Mouse (Mus musculus) heart, embryonic 12.5 days (tissue): ENCODE data around the gene Ptprk. TPM values are rescaled to one million over a fixed set of nuclear protein-coding genes. Genes with fewer than 3 reads are reported as not detected.

Experiments used
- ATAC-seq: fragments of 200-750 bp; cut with Nextera tagmentation; 2 replicates; pipeline ENCODE4 v1.8.0; 2017; ENCODE audit warnings: moderate TSS enrichment, moderate library complexity; ENCODE audit not compliant: insufficient number of reproducible peaks, low FRiP score
- H3K27ac ChIP-seq: fragments of 300-500 bp; sonication (generic); 2 replicates; pipeline ENCODE4 v1.5.1; 2016; ENCODE audit warnings: mild to moderate bottlenecking, moderate library complexity; ENCODE audit not compliant: poor library complexity, severe bottlenecking
- H3K27me3 ChIP-seq: fragments of 300-500 bp; sonication (generic); replicated peaks from 2 replicates; pipeline ENCODE4 v1.6.1; 2016; ENCODE audit warnings: mild to moderate bottlenecking, moderate library complexity
- H3K36me3 ChIP-seq: fragments of 300-500 bp; sonication (generic); 2 replicates; pipeline ENCODE4 v1.6.1; 2016; ENCODE audit warnings: mild to moderate bottlenecking, moderate library complexity
- H3K4me1 ChIP-seq: fragments of 300-500 bp; sonication (generic); replicated peaks from 2 replicates; pipeline ENCODE4 v1.6.1; 2016; ENCODE audit warnings: mild to moderate bottlenecking
- H3K4me2 ChIP-seq: fragments of 300-500 bp; sonication (generic); 2 replicates; pipeline ENCODE4 v1.6.1; 2016; ENCODE audit warnings: mild to moderate bottlenecking, moderate library complexity
- H3K4me3 ChIP-seq: fragments of 300-500 bp; sonication (generic); 2 replicates; pipeline ENCODE4 v1.5.1; 2016; ENCODE audit warnings: mild to moderate bottlenecking
- H3K9ac ChIP-seq: fragments of 300-500 bp; sonication (generic); 2 replicates; pipeline ENCODE4 v1.6.1; 2016; ENCODE audit warnings: mild to moderate bottlenecking, moderate library complexity
- H3K9me3 ChIP-seq: fragments of 300-500 bp; sonication (generic); replicated peaks from 2 replicates; pipeline ENCODE4 v1.6.1; 2016; ENCODE audit warnings: mild to moderate bottlenecking, moderate library complexity
- WGBS: fragments of 180-500 bp; shearing (Covaris S2); methylation state at CpG from one replicate; pipeline ENCODE4 v1.1.7; 2016; 5-methylcytosine and 5-hydroxymethylcytosine counted together
- polyA plus RNA-seq: library from polyadenylated mRNA; unstranded; fragments of >200 nt; fragmentation: Nextera tagmentation; extraction: Ambion mirVana; gene quantifications from 2 replicates; pipeline ENCODE4 v1.2.1, GENCODE M21; 2016

Gene Ptprk
- polyA plus RNA-seq, 1 experiment from 2014 or later: 43.7 TPM

DNA sequence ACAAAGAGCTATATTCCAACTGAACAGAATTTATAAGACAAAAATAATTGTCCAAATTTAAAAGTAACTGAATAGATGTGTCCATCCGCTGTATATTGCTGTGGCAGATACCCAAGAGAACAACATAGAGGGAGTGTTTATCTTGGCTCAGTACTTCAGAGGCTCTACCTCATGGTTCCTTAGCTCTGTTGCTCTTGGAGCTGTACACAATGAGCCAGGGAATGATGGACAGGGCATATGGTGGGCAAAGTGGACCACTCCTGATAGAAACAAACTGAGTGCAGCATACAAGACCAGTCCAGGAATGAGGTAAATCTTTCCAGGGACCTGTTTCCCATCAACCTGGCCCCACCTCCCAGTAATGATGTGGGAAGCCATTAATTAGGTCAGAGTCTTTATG lies 468.1 kb downstream of the Ptprk start:
- Histone ChIP-seq H3K4me3 (no peak overlapping the region), H3K27ac (no peak overlapping the region)
- WGBS: 70% methylated on average over 1 of the region's 1 CpGs

DNA sequence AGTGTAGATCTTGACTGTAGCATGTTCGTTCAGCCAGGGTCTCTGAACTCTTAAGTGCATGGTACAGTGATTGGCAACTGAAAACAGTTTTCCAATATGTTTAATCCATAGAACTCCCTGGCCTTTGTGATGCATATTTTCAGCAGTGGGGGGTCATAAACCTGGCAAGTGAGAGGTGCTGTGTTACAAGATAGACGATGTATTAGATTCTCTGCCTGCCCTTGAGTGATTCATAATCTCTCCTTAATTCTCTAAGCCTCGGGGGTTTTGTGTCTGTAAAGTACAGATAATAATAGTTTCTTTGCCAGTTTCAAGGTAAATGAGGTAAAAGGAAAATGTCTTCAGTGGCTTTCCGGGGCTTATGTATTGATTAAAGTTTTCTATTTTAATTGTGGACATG lies 475.9 kb downstream of the Ptprk start:
- H3K27me3 ChIP-seq: no peaks in the 10 kb centered on the region
- no peaks in the 10 kb centered on the region for H3K9me3 ChIP-seq
- no peak overlapping the region for H3K9ac ChIP-seq
- 57% methylated on average over 4 of the region's 4 CpGs for WGBS
- ATAC-seq: no peak
- no peak overlapping the region for H3K27ac ChIP-seq
- H3K4me2 ChIP-seq: no peak overlapping the region
- H3K4me1 ChIP-seq: no peaks in the 10 kb centered on the region
- H3K4me3 ChIP-seq: no peak overlapping the region
- H3K36me3 ChIP-seq: no peaks in the 10 kb centered on the region

More for the DNA sequence above, 468.1 kb downstream of the Ptprk start:
- no peak overlapping the region for H3K4me2 ChIP-seq
- no peaks in the 10 kb centered on the region for H3K27me3 ChIP-seq
- no peak overlapping the region for H3K9ac ChIP-seq
- peak; percentile 75 for ATAC-seq
- H3K9me3 ChIP-seq: no peaks in the 10 kb centered on the region
- no peaks in the 10 kb centered on the region for H3K36me3 ChIP-seq
- no peaks in the 10 kb centered on the region for H3K4me1 ChIP-seq

DNA sequence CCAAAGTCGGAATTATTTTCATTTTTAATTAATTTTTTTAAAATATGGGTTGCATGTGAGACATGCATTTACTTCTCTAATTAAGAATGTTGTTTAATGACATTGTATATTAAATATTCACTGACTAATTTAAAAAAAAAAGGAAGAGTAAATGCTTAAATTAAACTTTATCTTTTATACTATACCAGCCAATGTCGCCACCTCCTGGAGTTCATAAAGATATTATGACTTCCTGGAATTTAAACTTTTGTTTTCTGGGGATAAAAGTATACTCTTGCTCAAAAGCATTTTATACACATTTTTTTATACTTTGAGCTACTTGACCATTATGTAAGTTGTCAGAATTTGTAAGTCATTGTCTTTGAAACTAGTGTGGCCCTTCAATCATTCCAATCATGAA lies 477.4 kb downstream of the Ptprk start:
- Histone ChIP-seq H3K36me3 (no peaks in the 10 kb centered on the region), H3K4me1 (no peaks in the 10 kb centered on the region), H3K4me2 (no peak overlapping the region), H3K27ac (no peak overlapping the region), H3K4me3 (no peak overlapping the region), H3K9ac (no peak overlapping the region), H3K27me3 (no peaks in the 10 kb centered on the region), H3K9me3 (no peaks in the 10 kb centered on the region)
- ATAC-seq: no peak
- WGBS: 90% methylated on average over 2 of the region's 2 CpGs

DNA sequence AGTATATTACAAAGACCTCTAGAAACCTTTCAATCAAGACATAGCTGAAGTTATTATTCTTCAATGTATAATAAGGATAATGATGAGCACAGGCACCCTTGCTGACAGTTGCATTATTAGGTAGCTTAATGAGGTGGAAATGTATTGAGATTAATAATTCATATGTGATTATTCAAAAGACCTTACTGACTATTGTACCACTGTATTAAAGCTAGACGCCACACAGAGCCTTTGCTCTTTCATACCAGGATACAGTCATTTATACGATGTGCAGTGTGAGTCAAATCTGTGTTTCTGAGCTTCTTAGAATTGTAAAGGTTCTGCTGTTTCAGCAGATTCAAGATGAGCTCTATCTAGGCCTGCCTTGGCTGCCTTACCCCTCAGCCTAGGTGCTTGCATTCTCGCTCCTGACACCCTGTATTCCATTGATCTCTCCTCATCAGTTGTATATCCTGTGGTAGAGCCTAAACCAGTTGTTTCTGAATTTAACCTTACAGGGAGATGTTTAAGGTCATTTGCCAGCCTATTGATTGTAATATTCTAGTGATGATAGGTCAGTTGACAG lies 489.6 kb downstream of the Ptprk start:
- Histone ChIP-seq H3K9ac (no peak overlapping the region), H3K4me3 (no peak overlapping the region)

DNA sequence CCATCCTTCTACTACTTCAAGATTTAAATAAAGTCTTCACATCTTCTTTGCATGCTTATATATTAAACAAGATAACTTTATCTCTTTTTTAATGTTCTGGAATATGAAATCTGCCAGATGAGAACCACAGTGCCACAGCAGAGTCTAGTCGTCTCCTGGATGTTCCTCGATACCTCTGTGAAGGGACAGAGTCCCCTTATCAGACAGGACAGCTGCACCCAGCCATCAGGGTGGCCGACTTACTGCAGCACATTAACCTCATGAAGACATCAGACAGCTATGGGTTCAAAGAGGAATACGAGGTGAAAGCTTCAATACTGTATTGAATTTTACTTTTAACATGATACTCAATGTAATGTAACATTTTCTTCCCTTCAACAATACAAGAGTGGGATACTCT lies 491.8 kb downstream of the Ptprk start:
- Histone ChIP-seq H3K27ac (no peak overlapping the region), H3K9ac (no peak overlapping the region), H3K36me3 (peaks cover 16% of the 10 kb centered on the region), H3K27me3 (no peaks in the 10 kb centered on the region), H3K4me2 (no peak overlapping the region), H3K4me3 (no peak overlapping the region), H3K4me1 (no peaks in the 10 kb centered on the region), H3K9me3 (no peaks in the 10 kb centered on the region)
- 65% methylated on average over 4 of the region's 4 CpGs for WGBS
- ATAC-seq: no peak

More for the DNA sequence above, 489.6 kb downstream of the Ptprk start:
- no peak for ATAC-seq
- Histone ChIP-seq H3K27me3 (no peaks in the 10 kb centered on the region), H3K4me1 (no peaks in the 10 kb centered on the region), H3K27ac (no peak overlapping the region), H3K9me3 (no peaks in the 10 kb centered on the region), H3K4me2 (no peak overlapping the region), H3K36me3 (peaks cover 11% of the 10 kb centered on the region)
- 80% methylated on average over 3 of the region's 3 CpGs for WGBS

DNA sequence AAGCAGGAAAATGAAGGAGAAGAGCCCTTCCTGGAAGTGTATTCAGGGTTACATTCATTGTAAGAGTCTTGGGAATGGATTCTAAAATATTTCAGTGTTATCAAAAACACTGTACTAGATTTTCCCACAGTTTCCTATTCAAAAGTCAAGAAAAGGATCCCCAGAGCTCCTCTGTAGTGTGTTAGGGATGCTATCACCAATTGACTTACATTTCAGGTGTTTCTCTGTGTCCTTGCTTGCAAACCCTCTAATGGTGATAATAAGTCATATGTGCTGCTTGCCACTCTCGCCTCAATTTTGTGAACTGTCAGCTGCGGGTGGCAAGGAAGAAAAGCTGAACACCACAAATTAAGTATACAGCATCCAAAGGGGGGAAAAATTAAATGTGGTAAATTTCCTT lies 492.2 kb downstream of the Ptprk start:
- WGBS: 82% methylated on average over 2 of the region's 2 CpGs
- H3K4me3 ChIP-seq: no peak overlapping the region
- no peaks in the 10 kb centered on the region for H3K27me3 ChIP-seq
- ATAC-seq: no peak
- peaks cover 16% of the 10 kb centered on the region for H3K36me3 ChIP-seq
- H3K27ac ChIP-seq: no peak overlapping the region
- H3K4me2 ChIP-seq: no peak overlapping the region
- no peaks in the 10 kb centered on the region for H3K9me3 ChIP-seq
- H3K9ac ChIP-seq: no peak overlapping the region
- H3K4me1 ChIP-seq: no peaks in the 10 kb centered on the region

DNA sequence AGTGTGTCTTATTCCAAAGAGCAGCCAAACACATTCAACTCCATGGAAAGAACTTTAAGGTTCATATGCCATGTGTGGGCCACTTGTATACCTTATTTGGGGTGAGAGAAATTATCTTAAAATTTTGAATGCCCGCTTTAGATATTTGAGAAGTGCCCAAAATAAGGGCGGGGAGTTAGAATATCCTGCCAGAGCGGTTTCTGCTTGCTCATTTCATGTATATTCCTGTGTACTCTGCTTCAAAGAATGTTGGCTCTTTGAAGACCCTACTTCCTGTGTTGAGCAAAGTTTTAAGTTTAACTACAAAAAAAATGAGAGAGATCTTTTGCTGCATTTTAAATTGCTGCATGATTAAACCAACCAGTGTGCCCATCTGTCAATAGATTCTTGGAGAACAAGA lies 492.8 kb downstream of the Ptprk start:
- Histone ChIP-seq H3K27me3 (no peaks in the 10 kb centered on the region), H3K27ac (no peak overlapping the region), H3K4me2 (no peak overlapping the region), H3K9ac (no peak overlapping the region), H3K4me1 (no peaks in the 10 kb centered on the region), H3K9me3 (no peaks in the 10 kb centered on the region), H3K36me3 (peaks cover 16% of the 10 kb centered on the region), H3K4me3 (no peak overlapping the region)
- 90% methylated on average over 3 of the region's 3 CpGs for WGBS
- no peak for ATAC-seq

DNA sequence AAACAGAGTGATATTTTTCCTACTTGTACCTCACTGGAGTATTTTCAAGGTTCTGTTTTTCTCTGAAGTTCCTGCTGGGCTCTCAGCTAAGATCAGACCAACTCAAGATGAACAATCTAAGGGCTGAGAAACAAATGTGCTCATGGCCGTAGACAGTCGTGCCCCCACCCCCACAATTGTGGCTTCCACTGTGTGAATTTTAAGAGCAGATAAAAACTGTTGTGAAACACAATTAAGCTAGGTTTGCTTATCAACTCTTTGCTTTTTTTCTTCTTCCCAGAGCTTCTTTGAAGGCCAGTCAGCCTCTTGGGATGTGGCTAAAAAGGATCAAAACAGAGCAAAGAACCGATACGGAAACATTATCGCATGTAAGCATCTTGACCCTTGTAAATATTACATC lies 493.4 kb downstream of the Ptprk start:
- WGBS: 70% methylated on average over 5 of the region's 5 CpGs
- Histone ChIP-seq H3K27me3 (no peaks in the 10 kb centered on the region), H3K9me3 (no peaks in the 10 kb centered on the region), H3K4me1 (no peaks in the 10 kb centered on the region), H3K27ac (no peak overlapping the region), H3K36me3 (peaks cover 16% of the 10 kb centered on the region), H3K9ac (no peak overlapping the region), H3K4me3 (no peak overlapping the region), H3K4me2 (no peak overlapping the region)
- no peak for ATAC-seq

DNA sequence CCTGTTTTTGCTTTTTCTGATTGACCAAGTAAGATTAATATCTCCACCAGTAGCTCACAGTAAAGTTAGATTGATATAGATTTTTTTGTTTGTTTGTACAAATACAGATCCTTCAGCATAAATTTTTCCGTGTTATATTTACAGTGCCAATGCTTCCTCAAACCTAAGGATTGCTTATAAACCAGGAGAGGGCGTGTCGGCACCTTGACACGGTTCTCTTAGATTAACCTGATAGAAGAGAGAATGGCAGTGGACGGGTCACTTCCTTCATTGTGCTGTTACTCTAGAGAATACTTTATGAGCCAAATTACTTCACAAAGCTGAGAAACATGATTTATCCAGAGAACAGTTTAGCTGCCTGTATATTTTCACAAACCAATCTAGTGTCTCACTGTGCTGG lies 505.0 kb downstream of the Ptprk start:
- 76% methylated on average over 5 of the region's 5 CpGs for WGBS
- H3K27me3 ChIP-seq: no peaks in the 10 kb centered on the region
- H3K36me3 ChIP-seq: peaks cover 14% of the 10 kb centered on the region
- no peaks in the 10 kb centered on the region for H3K4me1 ChIP-seq
- no peak overlapping the region for H3K9ac ChIP-seq
- no peak for ATAC-seq
- no peaks in the 10 kb centered on the region for H3K9me3 ChIP-seq
- no peak overlapping the region for H3K4me2 ChIP-seq
- no peak overlapping the region for H3K4me3 ChIP-seq
- no peak overlapping the region for H3K27ac ChIP-seq

DNA sequence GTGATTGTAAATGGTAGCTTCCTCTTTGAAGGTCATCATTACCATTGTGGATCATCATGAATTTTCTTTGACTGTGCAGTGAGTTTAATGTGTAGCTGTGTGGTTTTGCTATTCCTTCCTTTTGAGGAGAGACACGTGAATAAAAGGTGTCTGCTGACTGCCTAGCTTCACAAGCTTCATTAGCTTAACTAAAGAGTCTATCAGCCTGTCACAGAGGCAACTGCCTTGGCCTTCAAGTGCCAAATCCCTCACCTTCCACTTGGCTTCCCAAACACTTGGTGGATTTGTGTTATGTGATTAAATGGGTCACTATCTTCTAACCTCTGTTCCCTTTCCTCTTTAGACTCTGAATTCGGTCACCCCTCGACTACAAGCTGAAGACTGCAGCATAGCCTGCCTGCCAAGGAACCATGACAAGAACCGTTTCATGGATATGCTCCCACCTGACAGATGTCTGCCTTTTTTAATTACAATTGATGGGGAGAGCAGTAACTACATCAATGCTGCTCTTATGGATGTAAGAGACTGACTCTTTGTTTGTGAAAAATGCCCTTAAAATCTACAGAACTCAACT lies 512.0 kb downstream of the Ptprk start:
- H3K27me3 ChIP-seq: no peaks in the 10 kb centered on the region
- no peak overlapping the region for H3K4me2 ChIP-seq
- no peaks in the 10 kb centered on the region for H3K4me1 ChIP-seq
- WGBS: 62% methylated on average over 4 of the region's 4 CpGs
- peaks cover 18% of the 10 kb centered on the region for H3K36me3 ChIP-seq
- no peak overlapping the region for H3K4me3 ChIP-seq
- no peak overlapping the region for H3K9ac ChIP-seq
- H3K27ac ChIP-seq: no peak overlapping the region
- no peaks in the 10 kb centered on the region for H3K9me3 ChIP-seq
- ATAC-seq: no peak

GRCm38 (mm10) chr10:28588401-28588800 lies 513.8 kb downstream of the Ptprk start:
- H3K27me3 ChIP-seq: no peaks in the 10 kb centered on the region
- no peak overlapping the region for H3K27ac ChIP-seq
- H3K4me3 ChIP-seq: no peak overlapping the region
- no peak overlapping the region for H3K4me2 ChIP-seq
- H3K9ac ChIP-seq: no peak overlapping the region
- WGBS: 83% methylated on average over 4 of the region's 4 CpGs
- H3K36me3 ChIP-seq: peaks cover 29% of the 10 kb centered on the region
- no peaks in the 10 kb centered on the region for H3K9me3 ChIP-seq
- ATAC-seq: no peak
- no peaks in the 10 kb centered on the region for H3K4me1 ChIP-seq

GRCm38 (mm10) chr10:28590822-28591221 lies 516.2 kb downstream of the Ptprk start:
- WGBS: 51% methylated on average over 3 of the region's 3 CpGs
- Histone ChIP-seq H3K27me3 (no peaks in the 10 kb centered on the region), H3K9ac (no peak overlapping the region), H3K4me2 (no peak overlapping the region), H3K9me3 (no peaks in the 10 kb centered on the region), H3K4me3 (no peak overlapping the region), H3K4me1 (peaks cover 5% of the 10 kb centered on the region; the same call in 1 of the 2 replicates), H3K27ac (no peak overlapping the region), H3K36me3 (peaks cover 31% of the 10 kb centered on the region)
- no peak for ATAC-seq
